Mouse (Mus musculus) embryo, embryonic 11 days (tissue): ENCODE data around the gene Fdxr.

Experiments used
- DNase-seq: peaks from one replicate; pipeline ENCODE4 v3.0.0-alpha.2; 2015

Gene Fdxr

DNA sequence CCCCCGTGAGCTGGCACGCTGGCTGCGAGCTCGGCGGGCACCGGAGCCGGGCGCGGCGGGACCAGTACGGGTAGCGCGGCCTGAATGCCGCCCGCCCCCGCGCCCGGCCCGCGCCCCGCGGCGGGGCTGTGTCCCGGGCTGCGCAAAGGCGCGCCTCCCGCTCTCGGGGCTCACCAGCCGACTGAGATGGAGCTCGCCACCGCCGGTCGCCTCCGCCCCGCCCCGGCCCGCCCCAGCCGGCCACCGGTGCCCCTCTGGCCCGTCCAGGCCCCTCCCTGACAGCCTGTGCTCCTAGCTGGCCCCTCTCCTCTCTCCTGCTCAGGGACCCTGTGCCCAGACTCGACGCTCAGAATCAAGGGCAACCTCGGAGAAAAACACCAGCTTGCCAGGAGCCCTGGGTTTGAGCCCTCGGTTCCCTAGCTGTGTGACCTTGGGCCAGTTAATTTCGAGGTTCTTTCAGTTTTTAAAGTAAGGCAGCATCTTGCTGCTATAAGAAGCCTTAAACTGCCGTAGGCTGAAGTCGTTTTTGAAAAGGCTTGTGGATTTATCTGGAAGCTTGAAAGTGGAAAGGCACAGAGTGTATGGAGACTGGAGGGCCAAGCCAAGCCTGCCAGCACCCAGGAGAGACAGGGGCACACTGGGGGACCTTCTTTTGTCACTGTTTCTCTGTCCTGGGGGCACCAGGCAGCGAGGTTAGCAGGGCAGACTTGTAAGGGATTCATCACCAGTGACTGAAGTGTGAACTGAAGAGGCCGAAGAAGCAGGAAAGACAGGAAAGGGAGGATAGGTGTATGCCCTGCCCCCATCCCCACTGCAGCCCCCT, 9.6 kb downstream of the Fdxr start, which contains the start of gene Grin2c:
Gene Grin2c (minus strand): TSS at position 183 of the 823 bp plus-strand sequence.
- DNase-seq: no peak

DNA sequence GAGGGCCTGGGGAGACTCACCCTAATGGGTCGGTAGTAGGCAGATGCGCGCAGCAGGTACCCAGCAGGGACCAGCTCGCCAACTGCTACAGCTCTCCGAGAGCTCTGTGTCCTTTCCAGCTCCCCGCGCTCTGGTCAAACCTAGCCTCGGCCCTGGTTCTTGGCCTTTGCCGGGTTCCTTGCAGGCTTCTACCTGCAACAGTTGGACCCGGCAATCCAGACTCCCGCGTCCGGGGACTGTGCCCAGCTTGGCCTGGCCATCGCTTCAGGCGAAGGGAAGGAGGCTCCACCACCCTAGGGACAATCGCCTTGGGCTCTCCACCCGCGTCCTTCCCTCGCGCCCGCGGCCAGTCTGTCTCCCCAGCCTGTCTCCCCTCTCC, 10.5 kb downstream of the Fdxr start:
- DNase-seq: no peak

DNA sequence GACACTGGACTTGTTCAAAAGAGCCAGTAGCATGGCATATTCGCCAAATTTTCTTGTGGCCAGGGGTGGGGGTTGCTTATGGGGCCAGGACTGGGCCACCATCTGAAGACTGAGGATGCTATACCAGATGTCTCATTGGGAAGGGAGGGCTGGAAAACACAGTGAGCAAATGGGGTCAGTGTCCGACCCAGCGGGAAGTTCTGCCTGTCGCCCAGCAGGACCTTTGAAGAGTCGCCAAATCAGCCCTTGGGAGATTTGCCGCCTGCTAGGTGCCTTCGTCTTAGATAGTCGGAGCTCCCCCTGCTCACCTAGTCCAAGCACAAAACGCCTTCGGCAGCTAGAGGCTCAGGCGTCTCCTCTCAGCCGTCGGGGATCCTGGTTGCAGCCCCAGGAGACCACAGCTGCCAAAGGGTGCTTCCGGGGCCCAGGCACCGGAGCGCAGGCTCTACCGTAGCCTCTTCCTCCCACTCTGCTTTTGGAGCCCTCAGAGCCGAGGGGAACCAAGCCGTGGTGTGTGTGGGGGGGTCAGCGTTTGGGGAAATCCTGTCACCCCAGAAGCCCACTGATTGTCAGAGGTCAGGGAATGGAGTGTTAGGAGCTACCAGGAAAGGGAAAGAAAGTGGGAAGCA, 11.0 kb downstream of the Fdxr start:
- no peak for DNase-seq

DNA sequence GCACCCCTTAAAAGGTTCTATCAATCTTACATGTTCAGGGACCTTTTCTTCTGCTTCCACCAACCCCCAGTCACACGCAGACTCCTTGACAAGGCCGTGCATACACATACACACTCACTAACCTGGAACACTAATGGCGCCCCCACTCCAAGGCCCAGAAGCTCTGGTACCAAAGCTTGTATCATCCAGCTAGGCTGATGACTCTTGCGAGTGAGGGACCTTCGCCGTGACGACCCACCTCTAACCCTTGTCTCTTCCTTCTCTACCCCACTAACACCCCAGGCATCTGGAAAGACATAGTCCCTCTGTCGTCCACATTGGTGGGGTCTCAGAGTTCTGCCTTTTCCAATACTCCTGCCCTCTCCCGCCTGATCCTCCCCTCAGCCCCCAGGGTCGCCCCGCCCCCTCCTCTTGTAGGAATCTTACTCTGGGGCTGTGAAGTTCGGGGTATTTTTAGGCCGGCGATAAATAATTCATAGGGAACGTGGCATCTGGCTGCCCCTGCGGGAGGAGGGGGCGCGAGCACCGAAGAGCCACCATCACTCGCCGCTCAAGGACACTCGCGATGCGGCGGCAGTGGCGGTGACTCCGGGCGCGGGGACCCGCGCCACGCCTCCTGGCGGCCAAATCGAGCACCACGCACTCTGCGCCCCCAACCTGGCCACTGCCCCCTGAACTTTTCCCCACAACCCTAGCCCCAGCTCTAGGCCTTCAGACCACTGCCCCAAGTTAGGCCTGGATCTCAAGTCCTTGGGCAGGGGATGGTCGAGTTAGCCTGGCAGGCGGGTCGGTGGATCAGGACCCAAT, 11.8 kb downstream of the Fdxr start:
- peak; percentile 77 for DNase-seq

DNA sequence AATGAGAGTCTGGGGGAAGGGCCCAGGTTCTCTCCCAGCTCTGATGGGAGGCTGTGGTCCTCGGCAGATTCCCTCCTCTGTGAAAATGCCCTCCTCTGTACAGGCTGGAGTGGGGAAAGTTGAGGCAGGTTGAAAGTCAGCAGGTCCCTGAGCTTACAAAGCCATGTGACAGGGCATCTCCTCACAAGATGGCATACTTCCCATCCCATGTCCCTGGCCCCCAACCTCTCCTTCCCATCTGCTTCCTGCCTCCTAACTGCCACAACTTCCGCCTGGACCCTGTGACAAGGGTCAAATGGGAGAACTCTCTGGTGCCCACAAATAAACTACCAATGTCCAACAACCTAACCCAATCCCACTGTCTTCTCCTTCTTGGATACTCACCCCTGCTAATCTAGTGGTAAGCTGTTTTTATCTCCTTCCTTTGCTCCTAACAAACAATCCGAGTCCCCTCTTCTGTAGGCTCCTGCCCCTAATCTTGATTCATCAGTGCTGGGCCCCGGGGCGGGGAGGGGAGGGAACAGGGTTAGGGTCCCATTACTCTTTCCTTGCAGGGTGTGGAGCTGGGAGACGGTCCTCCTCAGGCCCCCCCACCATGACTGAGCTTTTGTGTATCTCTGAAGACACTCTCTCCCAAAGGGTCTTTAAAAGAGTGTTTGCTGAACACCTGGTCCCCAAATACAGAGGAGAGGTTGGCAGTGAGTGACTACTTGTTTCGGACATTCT, 12.6 kb downstream of the Fdxr start:
- DNase-seq: no peak

DNA sequence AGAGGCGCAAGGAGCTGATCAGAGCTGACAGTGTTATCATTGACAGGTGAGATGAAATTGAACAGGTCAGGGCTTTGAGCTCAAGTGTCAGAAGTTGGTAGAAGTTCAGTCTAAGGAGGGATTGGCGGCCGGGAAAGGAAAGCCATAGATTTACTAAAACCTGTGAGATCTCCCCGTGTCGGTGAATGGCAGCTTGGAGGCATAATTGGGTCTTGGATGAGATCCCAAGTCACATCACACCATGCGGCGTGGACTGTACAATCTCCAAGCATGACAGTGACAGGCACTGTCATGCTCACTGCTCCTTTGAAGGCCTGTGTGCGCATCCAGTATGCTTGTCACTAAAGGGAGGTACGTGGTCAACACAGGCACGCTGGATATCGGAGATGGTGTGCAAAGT, 13.9 kb downstream of the Fdxr start:
- no peak for DNase-seq

DNA sequence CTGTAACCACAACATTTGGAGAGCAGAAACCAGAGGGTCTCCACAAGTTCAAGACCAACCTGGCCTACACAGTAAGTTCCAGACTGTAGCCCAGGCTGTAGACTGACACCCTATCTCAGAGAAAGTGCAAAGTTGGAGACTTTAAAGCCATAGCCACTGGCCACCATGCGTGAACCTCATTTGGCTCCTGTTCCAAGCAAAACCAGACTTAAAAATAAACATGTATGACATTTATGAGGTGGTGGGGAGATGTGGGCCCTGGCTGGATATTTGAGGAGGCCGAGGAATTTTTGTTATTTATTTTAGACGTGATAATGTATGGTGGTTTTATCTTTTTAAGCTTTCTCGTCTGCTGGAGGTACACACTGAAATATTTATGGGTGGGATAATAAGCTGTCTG, 17.7 kb downstream of the Fdxr start:
- DNase-seq: no peak

DNA sequence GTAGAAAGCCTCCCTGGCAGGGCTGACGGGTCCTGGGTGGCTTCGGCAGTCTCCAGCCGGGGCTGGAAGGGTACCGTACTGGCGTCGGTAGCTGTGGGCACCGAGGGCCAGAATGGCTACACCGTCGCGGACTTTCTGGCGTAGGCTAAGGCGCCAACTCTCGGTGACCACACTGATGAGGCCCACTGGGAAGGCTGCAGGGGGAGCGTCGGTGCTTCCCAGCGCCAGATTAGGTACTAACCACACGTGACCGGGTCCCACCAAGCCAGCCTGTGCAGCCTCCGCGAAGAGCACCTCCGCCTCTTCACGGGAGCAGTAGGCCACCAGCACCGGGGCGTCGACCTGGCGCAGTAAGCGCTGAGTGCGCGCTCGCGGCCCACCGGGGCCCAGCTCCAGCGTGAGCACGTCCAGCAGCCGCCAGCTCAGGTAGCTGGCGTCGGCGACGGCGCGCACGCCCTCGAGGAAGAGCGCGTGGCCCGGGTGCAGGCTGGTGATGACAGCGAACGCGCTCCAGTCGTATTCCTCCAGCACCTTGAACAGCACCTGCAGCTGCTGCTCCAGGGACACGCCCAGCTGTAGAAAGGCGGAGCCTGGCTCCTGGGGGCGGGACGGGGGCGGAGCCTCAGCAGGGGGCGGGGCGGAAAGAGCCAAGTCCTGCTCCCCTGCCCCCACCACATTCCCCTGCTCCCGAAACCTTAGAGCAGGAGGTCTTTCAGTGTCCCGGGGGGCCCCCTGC, 18.9 kb downstream of the Fdxr start:
- peak; percentile 57 for DNase-seq

DNA sequence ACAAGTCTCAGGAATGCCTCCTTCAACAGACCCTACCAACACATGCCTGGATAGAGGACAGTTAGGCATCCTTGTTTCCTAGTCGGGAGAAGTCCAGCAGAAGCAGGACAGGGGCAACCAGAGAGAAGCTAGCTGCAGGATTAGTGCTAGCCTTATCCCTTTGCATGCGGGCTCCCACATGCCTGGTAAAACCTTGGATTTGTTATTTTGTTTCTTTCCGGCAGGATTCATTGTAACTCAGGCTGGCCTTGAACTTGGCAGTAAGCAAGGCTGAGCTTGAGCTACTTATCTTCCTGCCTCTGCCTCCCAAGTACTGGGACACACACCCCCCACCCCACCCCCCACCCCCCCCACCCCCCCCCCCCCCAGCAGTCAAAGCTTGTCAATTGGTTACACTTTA, 25.6 kb downstream of the Fdxr start:
- DNase-seq: no peak

DNA sequence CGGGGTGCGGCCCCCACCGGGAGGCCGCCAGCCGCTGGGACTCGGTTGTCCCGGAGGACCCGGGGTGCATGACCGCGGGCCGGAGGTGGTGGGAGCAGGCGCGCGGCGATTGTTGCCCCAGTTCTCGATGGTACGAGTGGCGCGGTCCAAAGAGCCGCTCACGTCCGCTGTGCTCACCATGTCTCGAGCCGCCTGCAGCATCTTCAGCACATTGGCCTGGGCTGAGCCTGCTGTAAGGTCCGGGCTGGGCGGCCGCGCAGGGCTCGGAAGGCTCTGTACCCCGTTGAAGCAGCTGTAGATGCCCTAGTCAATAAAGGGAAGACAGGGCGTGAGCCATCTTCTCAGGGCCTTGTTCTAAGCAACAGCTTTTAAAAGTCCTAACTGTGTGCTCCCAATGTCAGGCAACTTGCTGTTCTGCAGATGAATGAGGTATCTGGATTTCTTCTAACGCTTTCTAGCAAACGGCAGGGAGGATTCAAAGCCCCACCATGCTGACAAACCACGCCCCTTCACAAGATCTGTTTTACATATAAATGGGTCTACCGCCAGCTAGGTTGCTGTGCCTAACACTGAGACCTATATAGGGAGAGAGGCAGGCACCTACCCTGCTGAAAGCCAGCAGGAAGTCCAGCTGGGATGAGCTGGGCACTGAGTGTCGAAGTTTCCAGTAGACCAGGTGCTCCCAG, 26.3 kb downstream of the Fdxr start:
- no peak for DNase-seq

DNA sequence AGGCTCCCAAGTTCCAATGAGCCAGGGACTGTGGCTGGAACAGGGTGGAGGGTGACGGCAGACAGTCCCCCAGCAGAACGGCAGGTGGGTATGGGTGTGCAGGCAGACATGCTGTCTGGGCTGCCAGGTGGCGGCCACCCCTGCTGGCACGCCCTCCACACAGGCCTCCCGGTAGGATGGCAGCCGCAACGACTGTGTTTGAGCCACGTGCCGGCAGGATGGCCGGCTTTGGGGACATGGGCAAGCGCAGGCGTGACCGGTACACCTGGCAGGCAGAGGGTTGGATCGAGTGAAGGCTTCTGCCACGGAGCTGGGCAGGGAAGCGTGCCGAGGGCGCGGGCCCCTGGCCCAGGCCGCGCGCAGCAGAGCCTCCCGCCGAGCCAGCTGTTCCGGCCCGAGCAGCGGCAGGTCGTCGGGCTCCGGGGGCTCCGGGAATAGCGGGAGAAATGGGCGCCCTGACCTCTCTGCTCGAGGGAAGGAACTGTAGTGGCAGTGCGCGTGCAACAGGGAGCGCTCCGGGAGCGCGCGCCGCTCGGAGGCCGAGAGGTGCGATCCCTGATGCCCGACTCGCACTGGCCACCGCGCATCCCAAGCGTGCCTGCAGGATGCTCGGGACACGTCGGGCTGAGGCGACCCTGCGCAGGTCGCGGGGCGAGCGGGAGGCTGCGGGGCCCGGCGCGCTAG, 27.0 kb downstream of the Fdxr start:
- DNase-seq: peak; percentile 66

DNA sequence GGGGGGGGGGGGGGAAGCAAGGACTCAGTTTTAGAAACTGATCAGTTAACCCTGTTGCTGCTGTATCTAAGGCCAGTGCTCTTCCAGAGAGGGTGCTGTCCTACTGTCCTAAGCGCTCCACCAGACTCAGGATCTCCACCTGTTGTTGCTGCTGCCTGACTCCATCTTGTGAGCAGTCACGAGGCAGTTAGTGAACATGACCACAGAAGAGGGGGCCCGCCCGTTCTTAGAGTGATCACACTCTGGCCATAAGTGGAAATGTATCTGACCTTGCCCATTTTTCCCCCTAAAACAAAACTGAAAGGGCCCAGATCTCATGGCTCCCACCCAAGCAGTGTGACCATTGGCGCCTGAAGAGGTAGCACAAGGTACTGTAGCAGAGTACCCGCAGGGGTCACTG, 28.9 kb downstream of the Fdxr start:
- DNase-seq: no peak

DNA sequence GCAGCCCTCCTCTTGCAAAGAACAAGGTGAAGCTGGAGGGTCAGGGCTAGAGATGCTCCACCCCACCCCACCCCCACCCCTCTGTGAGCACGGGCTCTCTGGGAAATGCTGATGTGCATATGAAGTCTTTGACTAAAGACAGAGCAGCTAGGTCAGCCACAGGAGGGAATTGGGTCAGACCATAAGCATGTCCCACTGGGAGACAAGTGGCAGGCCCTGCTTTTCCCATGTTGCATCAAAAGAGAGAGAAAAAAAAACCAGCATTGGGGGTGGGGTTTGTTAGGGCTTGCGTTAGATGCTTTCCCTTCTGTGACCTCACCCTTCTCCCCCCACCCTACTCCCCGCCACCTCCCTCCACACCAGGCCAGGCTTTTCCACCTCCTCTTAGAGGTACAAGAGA, 29.6 kb downstream of the Fdxr start:
- DNase-seq: no peak

DNA sequence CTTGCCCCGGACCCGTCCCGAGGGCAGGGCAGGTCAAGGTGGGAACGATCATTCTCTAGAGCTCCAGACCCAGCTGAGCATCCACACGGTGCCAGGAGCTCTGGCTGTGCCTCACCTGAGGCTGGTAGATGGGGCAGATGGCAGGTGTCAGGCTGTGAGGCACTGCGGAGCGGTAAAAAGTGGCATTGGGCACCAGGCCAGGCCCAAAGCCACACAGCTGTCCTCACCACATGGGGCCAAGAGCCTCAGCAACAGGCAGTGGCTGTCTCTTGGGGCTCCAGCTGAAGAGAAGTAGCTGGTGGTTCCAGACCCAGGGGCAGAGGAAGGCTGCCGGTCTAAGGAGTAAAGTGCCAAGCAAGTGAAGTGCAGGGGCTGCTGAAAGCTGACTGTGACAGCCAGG, 30.5 kb downstream of the Fdxr start:
- DNase-seq: no peak

DNA sequence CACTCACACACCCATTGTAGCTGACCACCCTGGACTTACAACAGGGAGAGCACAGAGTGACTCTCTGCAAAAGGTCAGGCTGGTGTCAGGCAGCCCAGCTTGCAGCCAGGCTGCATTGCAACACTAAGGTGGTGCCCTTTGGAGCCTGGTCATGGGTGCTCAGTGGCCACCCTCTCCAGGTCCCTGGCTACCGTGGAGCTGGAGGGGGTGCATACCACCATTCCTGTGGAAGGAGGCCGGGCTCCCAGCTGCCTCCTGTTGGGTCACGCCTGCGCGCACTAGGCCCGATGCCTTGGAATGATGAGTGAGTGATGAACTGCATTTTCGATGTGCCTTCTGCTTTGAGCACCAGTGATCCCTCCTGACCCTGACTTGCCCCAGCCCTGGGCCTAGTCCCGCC, 32.0 kb downstream of the Fdxr start:
- no peak for DNase-seq

DNA sequence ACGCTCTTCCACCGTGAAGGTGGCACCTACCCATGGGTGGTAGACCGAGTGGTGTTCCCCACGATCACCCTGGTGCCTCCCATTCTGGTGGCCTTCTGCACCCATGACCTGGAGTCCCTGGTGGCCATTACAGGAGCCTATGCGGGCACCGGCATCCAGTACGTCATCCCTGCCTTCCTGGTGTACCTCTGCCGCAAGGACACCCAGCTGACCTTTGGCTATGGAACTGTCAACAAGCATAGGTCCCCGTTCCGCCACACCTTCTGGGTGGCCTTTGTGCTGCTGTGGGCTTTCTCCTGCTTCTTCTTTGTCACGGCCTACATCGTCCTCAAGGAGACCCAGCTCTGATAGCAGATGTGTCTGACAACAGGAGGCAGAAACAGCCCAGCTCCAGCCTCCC, 33.1 kb downstream of the Fdxr start:
- DNase-seq: no peak

DNA sequence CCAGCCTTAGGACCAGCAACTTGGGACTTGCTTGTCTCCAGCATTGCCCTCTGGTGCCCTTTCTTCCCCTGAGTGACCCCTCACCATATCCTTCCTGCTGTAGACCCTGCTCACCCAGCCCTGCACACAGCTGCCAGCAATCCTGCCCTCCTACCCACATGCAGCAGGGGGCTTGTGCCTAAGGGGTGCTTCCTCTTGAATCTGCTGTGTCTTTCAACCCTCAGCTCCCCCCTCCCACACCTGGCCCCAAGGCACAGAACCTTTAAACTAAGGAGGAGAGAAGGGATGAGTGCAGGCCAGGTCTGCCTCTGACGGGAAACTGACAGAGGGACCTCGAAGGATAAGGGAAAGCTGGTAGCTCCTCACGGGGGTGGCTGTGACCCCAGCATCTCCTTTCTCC, 34.1 kb downstream of the Fdxr start:
- no peak for DNase-seq

DNA sequence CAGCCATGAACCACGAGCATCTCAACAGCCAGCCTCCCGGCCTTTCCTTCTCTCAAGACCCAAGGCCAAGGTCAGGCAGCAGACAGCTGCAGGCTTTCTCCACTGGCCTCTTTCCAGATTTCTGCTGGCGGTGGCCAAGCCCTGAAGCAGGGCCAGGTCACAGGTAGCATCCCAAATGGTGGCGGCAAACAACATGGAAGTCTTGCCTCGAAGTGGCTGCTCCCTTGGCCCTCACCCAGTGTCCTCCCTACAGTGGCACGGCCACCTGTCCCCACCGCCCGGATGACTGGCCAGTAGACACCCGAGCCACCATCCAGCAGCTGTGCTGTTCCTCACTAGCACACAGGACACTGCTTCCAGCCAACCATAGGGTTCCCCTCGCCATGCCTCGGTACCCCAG, 35.4 kb downstream of the Fdxr start:
- no peak for DNase-seq

DNA sequence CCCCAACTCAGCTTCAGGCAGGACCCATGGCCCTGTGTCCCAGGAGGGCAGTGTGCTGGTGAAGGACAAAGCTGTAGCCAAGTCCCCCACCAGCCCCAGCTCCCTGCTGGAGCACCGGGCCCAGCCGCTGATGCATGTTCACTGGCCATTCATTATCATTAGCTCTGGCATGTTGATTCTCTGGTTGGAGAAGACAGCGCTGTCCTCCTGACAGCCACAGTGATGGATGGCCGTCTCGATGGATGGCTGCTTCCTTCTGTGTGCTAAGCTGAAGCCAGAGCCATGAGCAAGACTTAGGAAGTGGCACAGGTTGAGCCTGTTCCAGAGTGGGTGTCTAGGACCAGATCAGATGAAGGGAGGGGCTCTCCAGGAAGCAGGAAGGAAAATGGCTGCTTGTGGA, 40.3 kb downstream of the Fdxr start:
- DNase-seq: peak; percentile 61

DNA sequence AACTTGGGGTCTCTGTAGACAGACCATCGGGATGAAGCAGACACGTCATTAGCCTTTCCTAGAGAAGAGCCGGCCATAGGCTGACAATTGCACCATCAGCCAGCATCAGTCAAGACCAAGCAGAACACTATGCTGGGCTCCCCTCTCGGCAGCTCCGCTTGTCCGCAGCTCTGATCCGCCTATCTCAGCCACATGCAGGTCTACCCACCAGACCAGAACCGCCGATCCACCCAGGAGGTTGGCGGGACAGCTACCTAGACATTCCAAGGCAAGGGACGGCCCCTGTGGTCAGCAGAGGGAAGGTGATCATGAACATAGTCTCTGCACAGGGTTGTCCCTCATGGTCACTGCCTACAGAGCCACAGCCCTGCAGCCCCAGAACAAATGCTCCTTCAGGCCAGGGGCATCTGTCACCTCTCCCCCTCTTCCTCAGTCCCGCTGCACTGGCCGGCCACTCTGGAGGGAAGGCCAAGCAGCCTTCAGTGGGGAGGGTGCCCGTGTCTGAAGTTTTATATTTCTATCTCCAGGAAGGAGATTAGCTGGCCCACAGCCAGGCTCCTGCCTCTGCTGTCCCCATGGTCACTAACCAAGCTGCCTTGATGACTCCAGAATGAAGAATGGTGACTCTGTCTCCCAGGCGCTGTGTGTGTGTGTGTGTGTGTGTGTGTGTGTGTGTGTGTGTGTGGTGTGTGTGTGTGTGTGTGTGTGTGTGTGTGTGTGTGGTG, 42.4 kb downstream of the Fdxr start:
- no peak for DNase-seq
